Mouse (Mus musculus): ENCODE data around the gene H2-Q10.

DNA sequence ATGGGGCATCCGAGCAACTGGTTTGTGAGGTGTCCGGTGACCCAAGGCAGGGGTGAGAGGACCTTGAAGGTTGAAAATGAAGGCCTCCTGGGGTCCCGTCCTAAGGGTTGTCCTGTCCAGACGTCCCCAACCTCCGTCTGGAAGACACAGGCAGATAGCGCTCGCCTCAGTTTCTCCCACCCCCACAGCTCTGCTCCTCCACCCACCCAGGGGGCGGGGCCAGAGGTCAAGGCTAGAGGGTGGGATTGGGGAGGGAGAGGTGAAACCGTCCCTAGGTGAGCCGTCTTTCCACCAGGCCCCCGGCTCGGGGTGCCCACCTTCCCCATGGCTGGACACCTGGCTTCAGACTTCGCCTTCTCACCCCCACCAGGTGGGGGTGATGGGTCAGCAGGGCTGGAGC, 35.9 kb downstream of the H2-Q10 start, which contains the start of gene Pou5f1:
- TF ChIP-seq CTCF (IDR thresholded peaks at IDR 0.05; ENCODE audit: insufficient read depth, low read length) (no peak), POLR2A (IDR thresholded peaks at IDR 0.05; ENCODE audit: borderline replicate concordance, extremely low read depth, low read depth, low read length) (no peak)

Measured in lung, adult 2 months (tissue).